Mouse (Mus musculus): Measurements from ENCODE around the gene Pcif1. TPM values are rescaled to one million over a fixed set of nuclear protein-coding genes. Genes with fewer than 3 reads are reported as not detected.
"Not testable (repeated sequence)": the region's sequence is repeated elsewhere in the genome, so short reads cannot be mapped to it uniquely, and the experiment has no call there.

Gene Pcif1
- polyA plus RNA-seq, 1 experiment, result 37.2 TPM

DNA sequence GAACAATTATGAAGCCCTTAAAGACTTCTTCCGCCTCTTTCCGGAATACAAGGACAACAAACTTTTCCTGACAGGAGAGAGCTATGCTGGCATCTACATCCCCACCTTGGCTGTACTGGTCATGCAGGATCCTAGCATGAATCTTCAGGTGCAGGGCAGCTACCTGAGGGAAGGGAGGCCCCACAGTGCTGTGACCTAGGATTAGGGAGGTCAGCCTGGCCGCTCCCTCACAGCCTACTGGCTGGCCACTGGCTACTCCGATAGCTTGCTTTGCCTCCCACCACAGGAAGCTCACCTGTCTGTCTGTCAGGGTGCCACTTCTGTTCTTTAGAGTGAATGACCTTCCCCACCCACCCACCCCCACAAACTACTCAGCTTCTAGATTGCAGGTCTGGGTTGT lies 43.9 kb upstream of the Pcif1 start:
- Histone ChIP-seq H3K4me1 (ENCODE audit: control insufficient read depth, insufficient read depth, low read length) (0 out of 2 replicates have a peak, but pooled peaks cover 3% of the 10 kb centered on the region), H3K36me3 (ENCODE audit: control insufficient read depth, insufficient read depth, low read length) (peaks cover 2% of the 10 kb centered on the region; the same call in 1 of the 2 replicates), H3K4me3 (ENCODE audit: insufficient read depth, low read depth, low read length) (no peak overlapping the region), H3K27ac (ENCODE audit: insufficient read depth, low read depth, low read length) (no peak overlapping the region), H3K27me3 (replicated peaks; ENCODE audit: control insufficient read depth, insufficient read depth, low read length) (no peaks in the 10 kb centered on the region)
- 94% methylated on average over 4 of the region's 4 CpGs for WGBS
- DNase-seq, result no peak
- TF ChIP-seq POLR2A (IDR thresholded peaks at IDR 0.05; ENCODE audit: low read depth, low read length) (no peak), CTCF (conservative IDR thresholded peaks at IDR 0.05; ENCODE audit: insufficient read depth, insufficient read length, low read depth, low read length) (no peak)

DNA sequence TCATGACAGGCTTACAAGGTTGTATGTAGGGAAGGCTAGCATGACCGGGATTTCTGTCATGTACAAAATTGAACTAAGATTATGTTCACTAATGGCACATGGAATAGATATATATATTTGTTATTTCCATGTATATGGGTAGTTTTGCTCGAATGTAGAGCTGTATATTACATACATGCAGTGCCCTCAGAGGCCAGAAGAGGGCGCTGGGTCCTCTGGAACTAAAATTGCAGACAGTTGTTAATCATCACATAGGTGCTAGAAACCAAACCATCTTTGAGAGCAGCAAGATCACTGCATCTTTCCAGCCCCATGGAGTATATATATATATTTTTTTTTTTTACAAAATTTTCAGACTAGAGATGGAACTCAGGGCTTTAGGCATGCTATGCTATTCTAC lies 33.3 kb upstream of the Pcif1 start:
- H3K36me3 ChIP-seq (ENCODE audit: control insufficient read depth, insufficient read depth, low read length), result no peaks in the 10 kb centered on the region
- TF ChIP-seq POLR2A (IDR thresholded peaks at IDR 0.05; ENCODE audit: low read depth, low read length) (no peak), CTCF (conservative IDR thresholded peaks at IDR 0.05; ENCODE audit: insufficient read depth, insufficient read length, low read depth, low read length) (peak; percentile 37)
- H3K27me3 ChIP-seq (replicated peaks; ENCODE audit: control insufficient read depth, insufficient read depth, low read length), result no peaks in the 10 kb centered on the region
- DNase-seq, result no peak
- no peak overlapping the region for H3K27ac ChIP-seq (ENCODE audit: insufficient read depth, low read depth, low read length)
- 60% methylated on average over 3 of the region's 3 CpGs for WGBS
- H3K4me3 ChIP-seq (ENCODE audit: insufficient read depth, low read depth, low read length), result no peak overlapping the region
- no peaks in the 10 kb centered on the region for H3K4me1 ChIP-seq (ENCODE audit: control insufficient read depth, insufficient read depth, low read length)

DNA sequence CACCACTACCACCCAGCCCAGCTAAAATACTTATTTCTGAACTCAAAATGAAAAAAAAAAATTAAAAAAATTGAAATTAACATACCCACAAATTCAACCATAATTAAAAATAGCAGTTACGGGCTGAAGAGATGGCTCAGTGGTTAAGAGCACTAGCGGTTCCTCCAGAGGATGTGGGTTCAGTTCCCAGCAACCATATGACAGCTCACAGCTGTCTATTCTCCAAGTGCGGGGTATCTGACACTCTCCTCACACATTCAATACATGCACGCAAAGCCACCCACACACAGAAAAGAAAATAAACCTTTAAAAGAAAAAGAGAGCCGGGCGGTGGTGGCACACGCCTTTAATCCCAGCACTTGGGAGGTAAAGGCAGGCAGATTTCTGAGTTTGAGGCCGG lies 29.0 kb upstream of the Pcif1 start:
- Histone ChIP-seq H3K36me3 (ENCODE audit: control insufficient read depth, insufficient read depth, low read length) (no peaks in the 10 kb centered on the region), H3K4me1 (ENCODE audit: control insufficient read depth, insufficient read depth, low read length) (no peaks in the 10 kb centered on the region), H3K27ac (ENCODE audit: insufficient read depth, low read depth, low read length) (no peak overlapping the region), H3K27me3 (replicated peaks; ENCODE audit: control insufficient read depth, insufficient read depth, low read length) (peaks cover 2% of the 10 kb centered on the region; the same call in 1 of the 2 replicates), H3K4me3 (ENCODE audit: insufficient read depth, low read depth, low read length) (no peak overlapping the region)
- no peak for TF ChIP-seq CTCF (conservative IDR thresholded peaks at IDR 0.05; ENCODE audit: insufficient read depth, insufficient read length, low read depth, low read length)
- no peak for TF ChIP-seq POLR2A (IDR thresholded peaks at IDR 0.05; ENCODE audit: low read depth, low read length)
- 80% methylated on average over 8 of the region's 8 CpGs for WGBS
- DNase-seq, result no peak

DNA sequence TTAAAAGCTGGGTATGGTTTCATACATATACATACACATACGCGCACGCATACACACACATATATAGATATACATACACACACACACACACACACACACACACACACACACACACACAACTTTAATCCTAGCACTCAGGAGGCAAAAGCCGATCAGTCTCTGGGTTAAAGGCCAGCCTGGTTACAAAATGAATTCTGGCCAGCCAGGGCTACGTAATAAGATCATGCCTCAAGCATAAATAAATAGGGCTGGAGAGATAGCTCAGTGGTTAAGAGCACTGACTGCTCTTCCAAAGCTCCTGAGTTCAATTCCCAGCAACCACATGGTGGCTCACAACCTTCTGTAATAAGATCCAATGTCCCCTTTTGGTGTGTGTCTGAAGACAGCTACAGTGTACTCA lies 23.5 kb upstream of the Pcif1 start:
- H3K27me3 ChIP-seq (replicated peaks; ENCODE audit: control insufficient read depth, insufficient read depth, low read length); DNase-seq; H3K4me1 ChIP-seq (ENCODE audit: control insufficient read depth, insufficient read depth, low read length); H3K27ac ChIP-seq (ENCODE audit: insufficient read depth, low read depth, low read length); H3K4me3 ChIP-seq (ENCODE audit: insufficient read depth, low read depth, low read length); H3K36me3 ChIP-seq (ENCODE audit: control insufficient read depth, insufficient read depth, low read length): not testable (repeated sequence)
- WGBS, result 85% methylated on average over 5 of the region's 5 CpGs

DNA sequence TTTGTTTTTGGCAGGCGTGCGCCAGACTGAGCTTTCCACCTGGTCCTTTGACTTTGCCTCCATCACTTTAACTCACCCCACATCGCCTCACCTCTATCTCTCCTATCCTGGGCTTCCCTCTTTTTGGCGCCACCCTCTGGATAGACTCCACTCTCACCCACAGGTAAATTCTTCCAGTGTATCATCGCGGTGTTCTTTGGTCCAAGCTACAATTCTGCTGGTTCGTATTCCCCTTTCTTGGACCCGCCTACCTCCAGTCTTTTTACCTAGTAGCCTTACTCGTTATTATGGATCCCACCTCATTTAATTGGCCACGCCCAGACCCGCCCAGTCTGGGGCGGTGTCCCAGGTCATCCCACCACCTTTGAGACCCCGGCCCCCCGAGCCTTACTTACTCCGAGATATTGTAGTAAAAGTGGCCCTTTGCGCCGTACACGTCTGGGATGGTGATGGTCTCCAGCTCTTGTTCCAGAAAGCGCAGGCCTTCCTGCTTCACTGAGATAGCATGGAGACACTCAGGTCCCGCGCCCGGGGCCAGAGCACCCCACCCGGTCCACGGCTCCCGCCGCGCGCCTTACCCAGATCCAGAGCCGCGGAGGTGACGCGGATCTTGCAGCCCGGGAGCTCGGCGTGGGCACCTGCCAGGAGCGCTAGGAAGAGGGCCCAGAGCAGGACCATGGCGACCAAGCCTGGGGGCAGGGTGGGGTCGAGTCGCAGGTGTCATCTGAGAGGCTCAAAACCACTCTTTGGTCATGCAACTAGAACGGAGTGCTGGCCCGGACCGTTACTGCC lies 22.6 kb upstream of the Pcif1 start:
- no peaks in the 10 kb centered on the region for H3K36me3 ChIP-seq (ENCODE audit: control insufficient read depth, insufficient read depth, low read length)
- H3K27me3 ChIP-seq (replicated peaks; ENCODE audit: control insufficient read depth, insufficient read depth, low read length), result peaks cover 3% of the 10 kb centered on the region
- DNase-seq, result no peak
- no peaks in the 10 kb centered on the region for H3K4me1 ChIP-seq (ENCODE audit: control insufficient read depth, insufficient read depth, low read length)
- H3K27ac ChIP-seq (ENCODE audit: insufficient read depth, low read depth, low read length), result no peak overlapping the region
- WGBS, result 3% methylated on average over 42 of the region's 42 CpGs
- peak overlapping the region; percentile 58 for H3K4me3 ChIP-seq (ENCODE audit: insufficient read depth, low read depth, low read length)
- TF ChIP-seq POLR2A (IDR thresholded peaks at IDR 0.05; ENCODE audit: low read depth, low read length) (no peak), CTCF (conservative IDR thresholded peaks at IDR 0.05; ENCODE audit: insufficient read depth, insufficient read length, low read depth, low read length) (peak; percentile 24; the same call in 1 of the 2 replicates)

DNA sequence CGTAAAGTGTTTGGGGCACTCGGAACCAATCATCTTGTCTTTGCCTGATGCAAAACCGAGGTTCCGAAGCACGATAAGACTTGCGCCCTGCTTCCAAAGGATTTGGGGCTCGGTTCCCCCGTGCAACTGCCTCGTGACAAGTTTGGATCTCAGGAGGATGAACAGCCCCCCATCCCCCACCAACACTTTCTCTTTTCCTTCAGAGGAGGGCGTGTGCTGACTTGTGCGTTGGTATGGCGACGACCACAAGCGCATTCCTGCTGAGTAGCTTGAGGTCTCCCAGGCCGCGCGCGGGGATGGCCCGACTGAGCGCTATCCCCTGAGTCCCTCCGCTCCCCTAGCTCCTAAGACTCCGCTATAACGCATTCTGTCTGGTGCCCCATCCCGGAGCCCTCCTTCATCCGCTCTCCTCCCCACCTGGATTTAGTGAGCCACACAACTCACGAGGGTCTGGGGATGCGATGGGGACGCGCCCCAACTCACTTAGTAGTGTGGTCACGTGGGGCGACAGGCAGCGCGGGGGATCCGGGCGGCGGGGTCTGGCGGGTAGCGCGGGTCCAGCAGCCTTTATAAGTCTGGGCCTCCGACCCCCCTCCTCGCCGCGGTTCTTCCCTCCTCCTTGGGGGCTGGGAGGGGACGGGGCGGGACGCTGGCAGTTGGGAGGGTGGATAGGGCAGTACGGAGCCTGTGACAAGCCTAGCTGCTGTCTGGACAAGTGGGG lies 21.8 kb upstream of the Pcif1 start, which contains the start of gene Pltp:
Gene Pltp, minus strand, starts transcription at position 611 of the 721 bp plus-strand sequence.
- peak; percentile 47 for DNase-seq
- H3K27me3 ChIP-seq (replicated peaks; ENCODE audit: control insufficient read depth, insufficient read depth, low read length), result peaks cover 3% of the 10 kb centered on the region
- H3K4me1 ChIP-seq (ENCODE audit: control insufficient read depth, insufficient read depth, low read length), result no peaks in the 10 kb centered on the region
- H3K27ac ChIP-seq (ENCODE audit: insufficient read depth, low read depth, low read length), result no peak within 1 kb of the TSS
- TF ChIP-seq CTCF (conservative IDR thresholded peaks at IDR 0.05; ENCODE audit: insufficient read depth, insufficient read length, low read depth, low read length), result no peak
- no peak for TF ChIP-seq POLR2A (IDR thresholded peaks at IDR 0.05; ENCODE audit: low read depth, low read length)
- no peaks in the 10 kb centered on the region for H3K36me3 ChIP-seq (ENCODE audit: control insufficient read depth, insufficient read depth, low read length)
- WGBS, result 1% methylated on average over 47 of the region's 47 CpGs
- peak within 1 kb of the TSS; percentile 58 for H3K4me3 ChIP-seq (ENCODE audit: insufficient read depth, low read depth, low read length)

DNA sequence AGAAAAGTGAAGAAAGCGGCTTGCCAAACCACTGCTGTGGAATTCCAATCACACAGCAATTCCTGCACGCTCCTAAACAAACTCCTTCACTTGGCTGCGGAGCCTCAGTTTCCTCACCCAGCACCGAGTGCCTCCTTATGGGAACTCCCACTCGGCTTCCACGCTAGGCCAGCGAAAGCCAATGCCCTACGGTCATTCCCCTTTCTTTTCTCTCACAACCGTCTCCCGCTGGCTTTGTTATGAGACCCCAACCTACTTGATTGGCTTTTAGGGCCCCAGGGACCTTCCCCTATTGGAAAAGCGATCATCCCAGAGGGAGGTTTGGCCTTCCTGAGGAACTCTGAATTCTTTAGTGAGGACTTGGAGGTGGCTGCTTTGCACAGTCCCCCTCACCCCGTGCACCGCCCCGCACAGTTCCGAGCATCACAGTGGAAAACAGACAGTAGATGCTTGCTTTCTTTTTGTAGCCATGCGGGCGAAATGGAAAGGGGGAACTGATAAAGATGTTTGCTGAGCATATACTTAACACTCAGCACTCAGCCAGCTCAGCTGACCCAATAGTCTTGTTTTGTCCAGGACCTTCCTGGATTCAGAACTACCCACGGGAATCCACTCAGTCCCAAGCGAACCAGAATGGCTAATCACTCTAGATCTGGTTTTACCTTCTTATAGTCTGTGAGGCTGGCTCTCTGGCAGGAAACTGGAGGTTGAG lies 21.1 kb upstream of the Pcif1 start:
- Histone ChIP-seq H3K36me3 (ENCODE audit: control insufficient read depth, insufficient read depth, low read length) (no peaks in the 10 kb centered on the region), H3K27me3 (replicated peaks; ENCODE audit: control insufficient read depth, insufficient read depth, low read length) (peaks cover 3% of the 10 kb centered on the region), H3K4me1 (ENCODE audit: control insufficient read depth, insufficient read depth, low read length) (no peaks in the 10 kb centered on the region), H3K4me3 (ENCODE audit: insufficient read depth, low read depth, low read length) (peak overlapping the region; percentile 58; the same call in 1 of the 2 replicates), H3K27ac (ENCODE audit: insufficient read depth, low read depth, low read length) (no peak overlapping the region)
- TF ChIP-seq CTCF (conservative IDR thresholded peaks at IDR 0.05; ENCODE audit: insufficient read depth, insufficient read length, low read depth, low read length) (no peak), POLR2A (IDR thresholded peaks at IDR 0.05; ENCODE audit: low read depth, low read length) (no peak)
- no peak for DNase-seq
- WGBS, result 25% methylated on average over 19 of the region's 19 CpGs

Data from kidney, adult 2 months (tissue).